Mouse (Mus musculus) heart, adult 2 months (tissue): ENCODE results near the gene Ahdc1. TPM values are rescaled to one million over a fixed set of nuclear protein-coding genes. Genes with fewer than 3 reads are reported as not detected.
A peak's percentile ranks its signal among the peaks of the same experiment; 100 is the strongest.

Experiments
- DNase-seq, 2 experiments: peaks; one replicate each; pipeline ENCODE4 v3.0.0; 2021
- H3K27ac ChIP-seq: fragments of 200-600 bp; 2 replicates; pipeline ENCODE4 v1.8.1; 2022
- H3K27me3 ChIP-seq: fragments of 200-500 bp; 2 replicates; pipeline ENCODE4 v1.6.1; 2012; ENCODE audit warnings: mild to moderate bottlenecking, low read length, inconsistent platforms, mixed read lengths; ENCODE audit not compliant: control insufficient read depth, insufficient read depth
- H3K36me3 ChIP-seq: fragments of 200-500 bp; 2 replicates; pipeline ENCODE4 v1.6.1; 2012; ENCODE audit warnings: low read length, inconsistent platforms; ENCODE audit not compliant: control insufficient read depth, insufficient read depth
- H3K4me1 ChIP-seq: fragments of 200-500 bp; 2 replicates; pipeline ENCODE4 v1.6.1; 2011; ENCODE audit warnings: low read length; ENCODE audit not compliant: control insufficient read depth, insufficient read depth
- H3K4me3 ChIP-seq: fragments of 200-600 bp; 2 replicates; pipeline ENCODE4 v1.8.1; 2022
- H3K79me2 ChIP-seq: fragments of 200-500 bp; replicated peaks from 2 replicates; pipeline ENCODE4 v1.6.1; 2012; ENCODE audit warnings: mild to moderate bottlenecking, inconsistent platforms, low read length, moderate library complexity, mixed read lengths; ENCODE audit not compliant: control insufficient read depth, insufficient read depth
- H3K9ac ChIP-seq: fragments of 200-500 bp; 2 replicates; pipeline ENCODE4 v1.6.1; 2012; ENCODE audit warnings: low read depth, mild to moderate bottlenecking, control low read depth, inconsistent platforms, low read length, mixed read lengths
- CTCF ChIP-seq: fragments of 200-600 bp; IDR thresholded peaks from 2 replicates; pipeline ENCODE4 v1.8.1; 2022; ENCODE audit warnings: antibody characterized with exemption, mild to moderate bottlenecking, moderate library complexity
- EP300 ChIP-seq: fragments of 200-500 bp; IDR thresholded peaks from 2 replicates; pipeline ENCODE4 v1.6.1; 2011; ENCODE audit warnings: low read depth, low read length, control low read depth; ENCODE audit not compliant: insufficient read depth
- POLR2A ChIP-seq: fragments of 200-500 bp; IDR thresholded peaks from 2 replicates; pipeline ENCODE4 v1.6.1; 2011; ENCODE audit warnings: mild to moderate bottlenecking, low read depth, low read length, control low read depth; ENCODE audit not compliant: insufficient read depth
- WGBS: fragments of 180-500 bp; shearing (Covaris S2); methylation state at CpG from one replicate; pipeline ENCODE4 v1.1.7; 2018; 5-methylcytosine and 5-hydroxymethylcytosine counted together
- intact Hi-C: fragments of 180-260 bp; cut with DNase I; formaldehyde crosslinking; loops from one replicate; pipeline ENCODE4 v1.15.1; 2025
- polyA plus RNA-seq: library from polyadenylated mRNA; depleted of rRNA; stranded (reverse); fragments of >200 nt; gene quantifications from 2 replicates; pipeline ENCODE4 v1.2.3, GENCODE M21; 2012
- total RNA-seq, 2 experiments: library from RNA; stranded (reverse); gene quantifications; 2 replicates each; pipeline ENCODE4 v1.2.3; 2021

Ahdc1 gene
- total and polyA plus RNA-seq, 3 experiments: 21.8 to 50.9 (median 42.6) TPM

- no peak for DNase-seq
- H3K4me1 ChIP-seq: peaks cover 22% of the 10 kb centered on the region
- 0 out of 2 replicates have a peak, but pooled peaks cover 3% of the 10 kb centered on the region for H3K36me3 ChIP-seq
- intact Hi-C loops: no loop called here
- no peaks in the 10 kb centered on the region for H3K27me3 ChIP-seq
- peaks cover 6% of the 10 kb centered on the region for H3K79me2 ChIP-seq
- no peak overlapping the region for H3K4me3 ChIP-seq
- no peak for TF ChIP-seq POLR2A
- TF ChIP-seq EP300: no peak
- TF ChIP-seq CTCF: no peak
- no peak overlapping the region for H3K27ac ChIP-seq
- WGBS: 72% methylated on average over 6 of the region's 6 CpGs
- no peak overlapping the region for H3K9ac ChIP-seq
Measured at GRCm38 (mm10) chr4:133028193-133028592, 17.1 kb downstream of the Ahdc1 start.

DNA sequence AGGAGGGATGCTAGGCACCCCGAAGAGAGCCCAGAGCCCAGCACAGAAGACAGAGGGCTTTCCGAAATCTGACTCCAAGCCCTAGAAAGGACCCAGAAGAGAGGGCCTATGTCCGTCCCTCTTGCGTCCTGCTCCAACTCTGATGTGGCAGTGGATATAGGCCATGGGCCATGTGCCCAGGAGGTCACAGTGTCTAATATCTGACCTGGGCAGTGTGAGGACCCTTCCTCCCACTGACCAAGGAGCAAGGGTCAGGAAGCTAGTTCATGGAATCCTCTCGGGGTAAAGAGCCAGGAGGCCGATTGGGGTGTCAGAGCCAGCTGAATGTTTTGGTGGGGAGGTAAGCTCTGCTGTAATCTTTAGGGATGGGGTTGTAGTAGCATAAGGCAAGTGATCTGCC, 17.8 kb downstream of the Ahdc1 start:
- TF ChIP-seq EP300: no peak
- TF ChIP-seq POLR2A: no peak
- no peak for TF ChIP-seq CTCF
- Histone ChIP-seq H3K27ac (no peak overlapping the region), H3K36me3 (0 out of 2 replicates have a peak, but pooled peaks cover 3% of the 10 kb centered on the region), H3K79me2 (peaks cover 7% of the 10 kb centered on the region), H3K4me3 (no peak overlapping the region), H3K9ac (no peak overlapping the region), H3K27me3 (no peaks in the 10 kb centered on the region), H3K4me1 (peaks cover 23% of the 10 kb centered on the region)
- intact Hi-C loops: no loop called here
- no peak for DNase-seq
- WGBS: 65% methylated on average over 6 of the region's 6 CpGs

DNA sequence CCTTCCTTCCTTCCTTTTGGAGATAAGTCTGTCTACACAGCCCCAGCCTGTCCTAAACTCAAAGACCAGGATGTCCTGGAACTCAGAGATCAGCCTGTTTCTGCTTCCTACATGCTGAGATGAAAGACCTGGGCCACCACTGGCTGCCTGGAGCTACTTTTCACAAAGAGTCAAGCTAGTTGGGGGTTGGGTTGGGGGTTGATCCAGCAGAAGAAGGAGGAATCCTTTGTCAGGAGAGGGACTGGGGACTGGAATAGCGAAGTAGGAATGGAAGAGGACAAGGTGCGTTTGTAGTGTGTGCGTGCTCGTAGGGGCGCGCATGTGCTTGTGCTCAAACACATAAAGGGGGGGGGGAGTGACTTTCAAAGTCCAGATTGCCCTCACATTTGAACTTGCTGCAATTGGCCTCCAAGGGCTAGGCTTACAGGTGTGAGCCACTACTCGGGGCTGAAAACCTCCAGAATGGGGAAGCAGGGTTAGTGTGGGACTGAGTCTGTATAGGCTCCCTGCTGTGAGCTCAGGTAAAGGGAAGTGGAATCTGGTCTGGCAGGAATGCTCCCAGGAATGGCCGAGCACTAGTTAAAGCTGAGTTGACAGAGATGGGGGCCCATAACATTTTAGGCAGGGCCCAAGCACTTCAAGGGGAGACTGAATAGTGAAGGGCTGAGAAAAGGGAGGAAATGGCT, 21.5 kb downstream of the Ahdc1 start:
- no peaks in the 10 kb centered on the region for H3K27me3 ChIP-seq
- TF ChIP-seq POLR2A (no peak), EP300 (no peak), CTCF (no peak)
- H3K4me3 ChIP-seq: no peak overlapping the region
- H3K27ac ChIP-seq: no peak overlapping the region
- peaks cover 7% of the 10 kb centered on the region for H3K79me2 ChIP-seq
- H3K9ac ChIP-seq: no peak overlapping the region
- H3K4me1 ChIP-seq: peaks cover 25% of the 10 kb centered on the region
- intact Hi-C loops: no loop called here
- peaks cover 4% of the 10 kb centered on the region for H3K36me3 ChIP-seq
- 94% methylated on average over 8 of the region's 8 CpGs for WGBS
- DNase-seq: no peak

DNA sequence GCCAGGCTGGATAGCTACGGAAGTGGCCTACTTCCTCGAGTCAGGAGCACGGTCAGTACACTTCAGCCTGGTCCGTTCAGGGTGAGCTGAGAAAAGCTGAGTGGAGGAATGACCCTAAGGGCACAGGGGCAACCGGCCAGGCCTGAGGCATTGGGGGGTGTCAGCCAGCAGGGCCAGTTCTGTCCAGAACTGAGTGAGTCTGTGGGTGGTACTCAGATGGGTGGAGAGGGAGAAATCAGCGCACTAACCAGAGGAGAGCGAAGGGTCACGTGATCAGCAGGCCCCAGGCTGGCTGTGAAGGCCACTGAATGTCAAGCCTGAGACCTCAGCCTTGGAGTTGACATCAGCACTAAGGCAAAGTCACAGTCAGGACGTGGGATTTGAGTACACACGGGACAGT, 23.4 kb downstream of the Ahdc1 start:
- Histone ChIP-seq H3K79me2 (peaks cover 4% of the 10 kb centered on the region; the same call in 1 of the 2 replicates), H3K36me3 (peaks cover 4% of the 10 kb centered on the region), H3K4me1 (peaks cover 22% of the 10 kb centered on the region), H3K27ac (peak overlapping the region; percentile 2; the same call in 1 of the 2 replicates), H3K27me3 (no peaks in the 10 kb centered on the region), H3K4me3 (no peak overlapping the region), H3K9ac (0 out of 2 replicates have a peak overlapping the region, but pooled peaks have one; percentile 7)
- WGBS: 49% methylated on average over 10 of the region's 10 CpGs
- intact Hi-C loops: loop anchor here (2.0 kb wide), 1 partner anchor 14 kb away; no protein-coding TSS in a partner anchor
- no peak for DNase-seq
- TF ChIP-seq CTCF (no peak), EP300 (no peak), POLR2A (no peak)

DNA sequence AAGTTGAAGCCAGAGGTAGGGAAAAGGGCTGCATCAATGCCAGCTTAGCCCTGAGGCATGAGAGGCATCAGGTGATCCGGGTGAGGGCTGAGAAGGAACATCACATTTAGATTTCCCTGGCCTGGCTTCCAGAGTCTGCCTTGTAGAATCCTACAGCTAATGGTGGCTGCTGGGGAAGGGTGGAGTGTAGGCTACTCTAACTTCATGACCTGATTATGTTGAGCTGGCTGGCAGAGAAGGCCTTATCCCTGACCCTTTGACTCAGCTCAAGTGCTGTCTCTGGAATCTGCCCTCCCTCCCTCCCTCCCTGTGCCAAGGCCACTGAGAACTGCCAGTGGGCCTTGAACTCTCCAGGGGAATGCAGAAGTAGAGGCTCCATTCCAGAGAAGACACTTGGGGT, 24.4 kb downstream of the Ahdc1 start:
- Histone ChIP-seq H3K79me2 (peaks cover 4% of the 10 kb centered on the region; the same call in 1 of the 2 replicates), H3K36me3 (peaks cover 4% of the 10 kb centered on the region), H3K4me3 (no peak overlapping the region), H3K27me3 (no peaks in the 10 kb centered on the region), H3K27ac (peak overlapping the region; percentile 61), H3K9ac (no peak overlapping the region), H3K4me1 (peaks cover 25% of the 10 kb centered on the region)
- WGBS: 71% methylated on average over 1 of the region's 1 CpGs
- no peak for DNase-seq
- intact Hi-C loops: loop anchor here (2.0 kb wide), 1 partner anchor 15 kb away; no protein-coding TSS in a partner anchor
- TF ChIP-seq EP300: no peak
- TF ChIP-seq POLR2A: no peak
- no peak for TF ChIP-seq CTCF

- no peak for DNase-seq
- Histone ChIP-seq H3K4me1 (peaks cover 25% of the 10 kb centered on the region), H3K4me3 (no peak overlapping the region), H3K27me3 (no peaks in the 10 kb centered on the region), H3K27ac (peak overlapping the region; percentile 61), H3K9ac (no peak overlapping the region), H3K36me3 (peaks cover 4% of the 10 kb centered on the region), H3K79me2 (peaks cover 4% of the 10 kb centered on the region; the same call in 1 of the 2 replicates)
- WGBS: 28% methylated on average over 3 of the region's 3 CpGs
- intact Hi-C loops: loop anchor here (2.0 kb wide), 1 partner anchor 15 kb away; no protein-coding TSS in a partner anchor
- no peak for TF ChIP-seq CTCF
- TF ChIP-seq POLR2A: no peak
Measured at GRCm38 (mm10) chr4:133035946-133036345, 24.9 kb downstream of the Ahdc1 start.
